Mouse (Mus musculus) forebrain, embryonic 13.5 days (tissue): ENCODE measurements around the gene Rnf222. TPM values are rescaled to one million over a fixed set of nuclear protein-coding genes. Genes with fewer than 3 reads are reported as not detected.
"Not testable (repeated sequence)": the region's sequence is repeated elsewhere in the genome, so short reads cannot be mapped to it uniquely, and the experiment has no call there.

ENCODE experiments used
- ATAC-seq: fragments of 200-750 bp; cut with Nextera tagmentation; 2 replicates; pipeline ENCODE4 v1.8.0; 2017
- H3K27ac ChIP-seq: fragments of 300-500 bp; sonication (generic); 2 replicates; pipeline ENCODE4 v1.5.1; 2015; ENCODE audit warnings: inconsistent platforms, mild to moderate bottlenecking, moderate library complexity
- H3K27me3 ChIP-seq: fragments of 300-500 bp; sonication (generic); 2 replicates; pipeline ENCODE4 v1.6.1; 2015; ENCODE audit warnings: mild to moderate bottlenecking, inconsistent platforms
- H3K36me3 ChIP-seq: fragments of 300-500 bp; sonication (generic); 2 replicates; pipeline ENCODE4 v1.6.1; 2015; ENCODE audit warnings: mild to moderate bottlenecking, inconsistent platforms; ENCODE audit not compliant: poor library complexity, severe bottlenecking
- H3K4me1 ChIP-seq: fragments of 300-500 bp; sonication (generic); 2 replicates; pipeline ENCODE4 v1.6.1; 2015; ENCODE audit warnings: inconsistent platforms
- H3K4me2 ChIP-seq: fragments of 300-500 bp; sonication (generic); 2 replicates; pipeline ENCODE4 v1.6.1; 2015; ENCODE audit warnings: inconsistent platforms, mild to moderate bottlenecking, moderate library complexity
- H3K4me3 ChIP-seq: fragments of 300-500 bp; sonication (generic); 2 replicates; pipeline ENCODE4 v1.5.1; 2015; ENCODE audit warnings: mild to moderate bottlenecking, inconsistent platforms
- H3K9ac ChIP-seq: fragments of 300-500 bp; sonication (generic); 2 replicates; pipeline ENCODE4 v1.6.1; 2015; ENCODE audit warnings: mild to moderate bottlenecking, inconsistent platforms
- H3K9me3 ChIP-seq: fragments of 300-500 bp; sonication (generic); replicated peaks from 2 replicates; pipeline ENCODE4 v1.6.1; 2016; ENCODE audit warnings: inconsistent platforms
- WGBS: fragments of 180-500 bp; shearing (Covaris S2); methylation state at CpG from one replicate; pipeline ENCODE4 v1.1.7; 2015; 5-methylcytosine and 5-hydroxymethylcytosine counted together
- polyA plus RNA-seq: library from polyadenylated mRNA; unstranded; fragments of >200 nt; fragmentation: Nextera tagmentation; extraction: Ambion mirVana; gene quantifications from 2 replicates; pipeline ENCODE4 v1.2.1, GENCODE M21; 2015

Gene Rnf222
- polyA plus RNA-seq, 1 experiment from 2014 or later, result 0.08 TPM

- Histone ChIP-seq H3K27ac (no peak within 1 kb of the TSS), H3K27me3 (peaks cover 4% of the 10 kb centered on the region; the same call in 1 of the 2 replicates), H3K9me3 (no peaks in the 10 kb centered on the region), H3K36me3 (no peaks in the 10 kb centered on the region), H3K4me1 (no peaks in the 10 kb centered on the region), H3K9ac (no peak within 1 kb of the TSS), H3K4me2 (no peak within 1 kb of the TSS), H3K4me3 (no peak within 1 kb of the TSS)
- 83% methylated on average over 3 of the region's 3 CpGs for WGBS
- ATAC-seq, result no peak
Observed at GRCm38 (mm10) chr11:68926981-68927380, 38.6 kb downstream of the Rnf222 start, which contains the start of gene Odf4. Gene Odf4, minus strand, starts transcription at chr11:68927081.

- Histone ChIP-seq H3K9me3 (no peaks in the 10 kb centered on the region), H3K4me3 (no peak overlapping the region), H3K9ac (no peak overlapping the region), H3K36me3 (no peaks in the 10 kb centered on the region), H3K27me3 (peaks cover 4% of the 10 kb centered on the region; the same call in 1 of the 2 replicates), H3K4me1 (no peaks in the 10 kb centered on the region), H3K4me2 (no peak overlapping the region), H3K27ac (no peak overlapping the region)
- ATAC-seq, result no peak
- WGBS, result 86% methylated on average over 6 of the region's 6 CpGs
Observed at GRCm38 (mm10) chr11:68929947-68930346, 41.6 kb downstream of the Rnf222 start.

- H3K27me3 ChIP-seq, result no peaks in the 10 kb centered on the region
- 71% methylated on average over 5 of the region's 5 CpGs for WGBS
- no peaks in the 10 kb centered on the region for H3K36me3 ChIP-seq
- H3K4me2 ChIP-seq, result no peak overlapping the region
- no peaks in the 10 kb centered on the region for H3K4me1 ChIP-seq
- H3K9ac ChIP-seq, result no peak overlapping the region
- H3K27ac ChIP-seq, result peak overlapping the region; percentile 37
- H3K9me3 ChIP-seq, result no peaks in the 10 kb centered on the region
- H3K4me3 ChIP-seq, result no peak overlapping the region
- no peak for ATAC-seq
Observed at GRCm38 (mm10) chr11:68933885-68934507, 45.6 kb downstream of the Rnf222 start.

GRCm38 (mm10) chr11:68936951-68937350, 48.6 kb downstream of the Rnf222 start:
- H3K27ac ChIP-seq, H3K4me1 ChIP-seq, H3K4me2 ChIP-seq, H3K9me3 ChIP-seq, H3K4me3 ChIP-seq, H3K36me3 ChIP-seq, ATAC-seq, H3K27me3 ChIP-seq, H3K9ac ChIP-seq: not testable (repeated sequence)
- 89% methylated on average over 4 of the region's 4 CpGs for WGBS

GRCm38 (mm10) chr11:68939451-68940304, 51.3 kb downstream of the Rnf222 start:
- Histone ChIP-seq H3K4me1 (peaks cover 6% of the 10 kb centered on the region), H3K4me3 (peak overlapping the region; percentile 49), H3K4me2 (peak overlapping the region; percentile 67), H3K27me3 (no peaks in the 10 kb centered on the region), H3K9me3 (no peaks in the 10 kb centered on the region), H3K27ac (peak overlapping the region; percentile 72), H3K9ac (peak overlapping the region; percentile 74), H3K36me3 (no peaks in the 10 kb centered on the region; the same call in 1 of the 2 replicates)
- peak; percentile 100 for ATAC-seq
- 2% methylated on average over 16 of the region's 16 CpGs for WGBS

- 54% methylated on average over 4 of the region's 4 CpGs for WGBS
- H3K27ac ChIP-seq, result no peak overlapping the region
- peaks cover 6% of the 10 kb centered on the region for H3K4me1 ChIP-seq
- H3K36me3 ChIP-seq, result no peaks in the 10 kb centered on the region; the same call in 1 of the 2 replicates
- peak overlapping the region; percentile 67 for H3K4me2 ChIP-seq
- H3K9ac ChIP-seq, result peak overlapping the region; percentile 74
- ATAC-seq, result no peak
- H3K4me3 ChIP-seq, result peak overlapping the region; percentile 49
- H3K27me3 ChIP-seq, result no peaks in the 10 kb centered on the region
- H3K9me3 ChIP-seq, result no peaks in the 10 kb centered on the region
Observed at GRCm38 (mm10) chr11:68940516-68940915, 52.2 kb downstream of the Rnf222 start.

- WGBS, result 92% methylated on average over 8 of the region's 8 CpGs
- no peak for ATAC-seq
- peaks cover 9% of the 10 kb centered on the region for H3K4me1 ChIP-seq
- no peaks in the 10 kb centered on the region for H3K9me3 ChIP-seq
- no peak overlapping the region for H3K27ac ChIP-seq
- H3K4me2 ChIP-seq, result no peak overlapping the region
- H3K27me3 ChIP-seq, result peaks cover 14% of the 10 kb centered on the region
- H3K9ac ChIP-seq, result no peak overlapping the region
- H3K36me3 ChIP-seq, result no peaks in the 10 kb centered on the region; the same call in 1 of the 2 replicates
- no peak overlapping the region for H3K4me3 ChIP-seq
Observed at GRCm38 (mm10) chr11:68942731-68943130, 54.4 kb downstream of the Rnf222 start.

- H3K9me3 ChIP-seq, result no peaks in the 10 kb centered on the region
- no peaks in the 10 kb centered on the region; the same call in 1 of the 2 replicates for H3K36me3 ChIP-seq
- no peak overlapping the region for H3K27ac ChIP-seq
- H3K27me3 ChIP-seq, result peaks cover 16% of the 10 kb centered on the region
- no peak overlapping the region for H3K4me2 ChIP-seq
- 69% methylated on average over 2 of the region's 2 CpGs for WGBS
- ATAC-seq, result no peak
- H3K9ac ChIP-seq, result no peak overlapping the region
- peaks cover 7% of the 10 kb centered on the region for H3K4me1 ChIP-seq
- H3K4me3 ChIP-seq, result no peak overlapping the region
Observed at GRCm38 (mm10) chr11:68945245-68945644, 56.9 kb downstream of the Rnf222 start.

Other genes starting within 250 kb of the Rnf222 start
- 108 and 122 TPM in 2 replicates for gene Myh10, start 197.0 kb upstream of the Rnf222 start, polyA plus RNA-seq
- 67.7 and 70.8 TPM in 2 replicates for gene Ndel1, start 16.7 kb upstream of the Rnf222 start, polyA plus RNA-seq
- gene Rpl26, start 13.0 kb downstream of the Rnf222 start, polyA plus RNA-seq, result 787 and 887 TPM in 2 replicates
- gene Odf4, start 38.5 kb downstream of the Rnf222 start, polyA plus RNA-seq, result 0.23 TPM in 1 of 2 replicates, not detected in the other
- 5.9 and 6.8 TPM in 2 replicates for gene Arhgef15, start 68.9 kb downstream of the Rnf222 start, polyA plus RNA-seq
- gene Slc25a35, start 79.6 kb downstream of the Rnf222 start, polyA plus RNA-seq, result 1.2 and 1.4 TPM in 2 replicates
- gene Rangrf, start 86.6 kb downstream of the Rnf222 start, polyA plus RNA-seq, result 46.8 and 49.3 TPM in 2 replicates
- 34.9 and 37.7 TPM in 2 replicates for gene Pfas, start 119.9 kb downstream of the Rnf222 start, polyA plus RNA-seq
- 55.6 and 67.4 TPM in 2 replicates for gene Ctc1, start 127.4 kb downstream of the Rnf222 start, polyA plus RNA-seq
- gene Aurkb, start 157.1 kb downstream of the Rnf222 start, polyA plus RNA-seq, result 143 and 149 TPM in 2 replicates
- 6.6 and 7.9 TPM in 2 replicates for gene Borcs6, start 171.2 kb downstream of the Rnf222 start, polyA plus RNA-seq
- gene Tmem107, start 182.3 kb downstream of the Rnf222 start, polyA plus RNA-seq, result 55.1 and 57.2 TPM in 2 replicates
- 110 and 124 TPM in 2 replicates for gene Vamp2, start 199.9 kb downstream of the Rnf222 start, polyA plus RNA-seq
- 6.0 and 6.4 TPM in 2 replicates for gene Per1, start 206.7 kb downstream of the Rnf222 start, polyA plus RNA-seq
- gene Hes7, start 231.9 kb downstream of the Rnf222 start, polyA plus RNA-seq, result 0.12 and 0.21 TPM in 2 replicates
- gene 9130213A22Rik, start 234.0 kb downstream of the Rnf222 start, polyA plus RNA-seq, result 0.21 and 0.34 TPM in 2 replicates
- 1.5 TPM in 1 of 2 replicates, not detected in the other for gene Aloxe3, start 237.3 kb downstream of the Rnf222 start, polyA plus RNA-seq